Mouse (Mus musculus) hematopoietic stem cell, adult 5-6 weeks (primary cell): ENCODE results near the gene Adgrv1. TPM values are rescaled to one million over a fixed set of nuclear protein-coding genes. Genes with fewer than 3 reads are reported as not detected.
"Not testable (repeated sequence)": the region's sequence is repeated elsewhere in the genome, so short reads cannot be mapped to it uniquely, and the experiment has no call there.

ENCODE experiments used
- ATAC-seq, 2 experiments: fragments of 125-278 bp in 1 of 2; replicated peaks in 1 of 2; 2 replicates each; pipeline ENCODE4 v1.8.0; 2016 to 2017; ENCODE audit warnings: inconsistent platforms in 2 of 2, mild to moderate bottlenecking in 2 of 2, moderate number of reproducible peaks in 2 of 2, low read depth in 1 of 2, moderate TSS enrichment in 1 of 2; ENCODE audit not compliant: low FRiP score in 2 of 2, poor library complexity in 2 of 2, severe bottlenecking in 2 of 2, insufficient read depth in 1 of 2, low TSS enrichment in 1 of 2
- total RNA-seq: library from RNA; stranded (forward); fragments of 172-1452, 232-1000 nt; gene quantifications from 2 replicates; pipeline ENCODE4 v1.2.3, GENCODE M21; 2017

Adgrv1 gene
- not detected in 2 replicates for total RNA-seq

DNA sequence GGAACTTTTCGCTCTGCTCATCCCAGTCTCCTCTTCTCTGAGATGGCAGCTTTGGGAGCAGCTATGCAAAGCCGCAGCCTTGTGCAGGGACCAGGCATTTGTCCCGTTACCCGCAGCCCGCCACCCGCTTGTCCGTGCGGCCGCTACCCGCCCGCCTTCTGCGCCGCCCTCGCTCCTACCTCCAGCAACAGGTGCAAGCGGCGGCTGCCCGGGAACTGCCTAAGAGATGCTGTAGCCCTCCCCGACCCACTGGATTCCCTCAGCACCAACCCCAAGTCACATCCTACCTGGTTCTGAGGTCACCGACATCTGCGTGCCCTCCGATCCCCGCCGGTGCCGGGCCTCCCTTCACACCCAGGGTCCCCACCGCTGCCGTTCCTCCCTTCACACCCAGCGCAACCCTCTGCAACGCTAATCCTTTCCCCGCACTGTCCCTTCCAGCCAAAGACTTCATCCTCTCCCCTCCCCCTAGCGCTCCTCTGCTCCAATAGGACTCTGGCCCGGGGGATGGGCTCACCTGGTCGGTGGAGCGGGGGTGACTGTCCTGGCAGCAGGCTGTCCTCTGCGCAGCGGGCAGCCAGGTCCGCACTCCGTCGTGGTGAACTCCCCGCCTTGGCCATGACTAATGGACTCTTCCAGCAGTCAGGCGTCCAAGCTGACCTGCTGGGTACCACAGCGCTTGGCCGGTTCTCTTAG, at the start of gene Adgrv1:
Gene Adgrv1 (minus strand): TSS at position 435 of the 696 bp plus-strand sequence.
- ATAC-seq, result peak; percentile 49 to 54

DNA sequence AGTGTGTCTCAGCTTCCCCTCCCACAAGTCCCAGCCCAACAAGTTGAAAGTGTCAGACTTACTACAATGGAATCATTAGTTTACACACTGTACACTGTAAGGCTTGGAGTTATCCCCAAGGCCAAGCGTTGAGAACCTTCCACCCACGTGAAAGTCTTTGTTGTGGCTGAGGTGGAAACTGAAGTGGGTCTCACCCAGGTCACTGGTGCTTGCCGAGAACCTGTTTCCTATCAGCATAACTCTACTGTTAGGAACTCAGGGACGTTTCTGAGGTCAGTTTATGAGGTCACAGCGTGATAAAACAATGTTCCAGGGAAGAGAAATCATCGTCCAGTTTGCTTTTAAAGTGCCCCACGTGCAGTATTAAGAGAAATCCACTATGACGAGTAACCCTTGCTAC, 42.4 kb upstream of the Adgrv1 start:
- ATAC-seq, result no peak

DNA sequence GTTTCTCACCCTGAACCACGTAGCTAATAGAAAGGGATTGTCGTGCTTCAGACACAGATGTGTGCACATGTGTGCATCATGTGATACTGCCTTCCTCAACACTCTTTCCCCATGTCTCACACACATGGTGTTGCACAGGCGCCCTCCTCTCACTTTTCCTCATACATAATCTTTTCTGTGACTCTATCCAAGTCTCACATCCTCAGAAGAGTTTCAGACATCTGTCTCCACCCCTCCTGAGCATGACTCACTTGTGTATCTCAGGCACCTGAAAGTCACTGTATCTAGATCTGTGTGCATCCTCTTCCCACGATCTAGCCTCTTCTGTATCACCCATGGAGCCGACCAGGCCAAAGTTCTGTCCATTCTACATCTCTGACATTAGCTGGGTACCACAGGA, 34.8 kb upstream of the Adgrv1 start:
- ATAC-seq, result no peak

DNA sequence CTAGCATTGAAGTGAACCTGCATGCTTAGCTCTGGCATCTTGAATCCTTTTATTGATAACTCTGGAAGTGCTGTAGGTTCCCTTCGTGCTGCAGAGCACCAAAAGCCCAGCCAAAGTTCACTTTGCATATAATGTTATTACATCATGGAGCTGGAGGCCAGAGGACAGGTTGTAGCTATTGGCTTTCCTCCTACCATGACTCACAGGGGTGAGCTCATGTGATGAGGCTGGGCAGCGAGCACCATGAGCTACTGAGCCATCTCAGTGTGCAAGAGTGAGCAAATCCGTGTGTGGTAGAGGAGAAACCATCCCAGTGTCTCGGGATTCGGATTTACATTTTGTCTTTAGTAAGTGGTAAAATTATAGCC, 31.4 kb upstream of the Adgrv1 start:
- no peak for ATAC-seq

DNA sequence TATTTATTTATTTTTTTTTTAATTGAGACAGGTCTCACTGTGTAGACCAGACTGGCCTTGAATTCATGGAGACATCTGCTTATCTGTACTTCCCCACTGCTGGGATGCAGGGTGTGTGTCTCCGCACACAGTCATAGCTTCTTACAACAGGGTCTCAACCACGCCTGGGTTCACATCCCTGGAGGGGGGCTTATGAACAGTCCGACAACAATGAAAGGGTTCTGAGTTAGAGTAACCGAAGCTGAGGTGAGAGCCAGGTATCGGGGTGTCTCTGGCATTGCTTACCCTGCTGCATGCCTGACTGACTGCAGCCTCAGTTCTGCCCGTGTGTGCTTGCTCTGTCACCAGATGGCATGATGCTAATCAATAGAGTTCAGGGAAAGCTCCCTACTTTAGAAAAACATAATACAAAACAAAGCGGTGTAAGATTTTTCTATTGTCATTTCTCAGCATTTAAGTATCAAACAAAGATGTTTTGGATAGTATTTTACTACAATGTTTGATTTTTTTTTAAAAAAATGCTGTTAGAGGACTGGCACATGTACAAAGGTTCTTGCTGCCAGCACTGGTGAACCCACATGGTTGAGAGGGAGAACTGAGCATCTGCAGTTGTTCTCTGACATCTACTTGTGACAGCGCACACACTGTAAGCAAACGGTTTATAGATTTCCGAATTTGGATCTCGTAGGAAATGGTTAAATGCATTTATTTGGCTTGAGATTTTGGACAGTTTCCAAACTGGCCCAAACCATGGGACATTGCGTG, 30.8 kb upstream of the Adgrv1 start:
- ATAC-seq, result no peak

DNA sequence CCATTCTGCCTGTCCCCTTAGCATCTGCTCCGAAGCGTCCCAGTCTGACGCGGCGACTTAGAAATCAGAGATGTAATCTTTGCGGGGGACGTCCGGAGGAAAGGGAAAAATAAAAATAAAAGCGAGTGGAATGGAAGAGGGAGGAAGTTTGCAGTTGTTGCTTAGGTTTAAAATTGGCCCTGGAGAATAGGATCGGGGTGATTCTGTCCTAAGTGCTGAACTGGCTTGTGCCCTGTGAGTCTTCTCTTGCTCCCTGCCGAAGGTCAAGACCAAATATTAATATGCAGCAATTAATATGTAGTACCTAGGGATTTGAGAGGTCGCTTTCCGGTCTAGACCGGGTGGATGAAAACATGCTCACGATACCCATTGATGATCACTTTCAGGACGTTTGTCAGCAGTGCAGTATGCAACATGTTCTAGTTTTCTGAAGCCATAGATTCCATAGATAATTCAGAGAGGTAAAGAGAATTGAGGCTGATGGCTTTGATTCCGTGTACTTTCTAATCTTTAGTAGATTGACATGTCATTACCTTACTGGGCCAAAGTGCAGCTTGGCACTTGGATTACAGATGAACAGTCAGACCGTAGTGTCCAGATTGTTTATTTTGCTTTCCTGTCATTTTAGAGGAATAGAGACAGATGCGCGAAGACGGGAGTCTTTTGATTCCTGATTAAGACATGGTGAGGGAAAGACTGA, 25.2 kb upstream of the Adgrv1 start:
- peak; percentile 1 to 10; a peak in 3 of 4 replicates for ATAC-seq

DNA sequence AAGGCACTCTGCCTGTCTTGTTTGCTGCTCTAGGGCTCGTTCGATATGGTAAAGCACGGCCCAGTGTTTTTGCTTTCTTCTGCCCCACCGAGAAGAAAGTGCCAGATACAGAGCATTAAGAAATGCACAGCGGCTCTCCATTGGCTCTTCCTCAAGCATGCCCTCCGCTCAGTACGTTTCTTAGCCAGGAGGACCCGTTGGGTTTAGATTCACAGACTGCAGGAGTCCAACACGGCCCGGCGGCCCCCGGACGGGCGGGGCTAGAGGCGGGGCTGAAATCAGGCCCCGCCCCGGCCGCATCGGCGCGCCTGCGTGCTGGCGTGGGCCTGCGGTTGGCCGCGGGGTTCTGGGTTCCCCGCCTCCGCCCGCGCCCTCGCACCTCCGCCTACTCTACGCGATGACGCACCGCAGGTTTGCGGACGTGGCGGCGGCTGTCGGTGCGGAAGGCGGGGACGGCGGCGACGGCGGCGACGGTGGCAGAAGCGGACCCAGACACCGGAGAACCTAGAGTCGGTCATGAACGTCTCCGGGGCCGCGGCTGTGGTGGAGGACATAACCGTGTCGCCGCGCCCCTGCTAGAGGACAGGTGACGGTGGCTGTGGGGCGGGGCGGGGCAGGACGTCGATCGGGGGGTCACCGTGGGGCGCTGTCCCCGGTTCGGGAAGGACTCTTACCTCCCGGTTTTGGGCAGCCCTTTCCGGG, 24.5 kb upstream of the Adgrv1 start, which contains the start of gene Lysmd3:
Gene Lysmd3 (plus strand): TSS at position 313 of the 702 bp plus-strand sequence.
- peak; percentile 84 to 92 for ATAC-seq

DNA sequence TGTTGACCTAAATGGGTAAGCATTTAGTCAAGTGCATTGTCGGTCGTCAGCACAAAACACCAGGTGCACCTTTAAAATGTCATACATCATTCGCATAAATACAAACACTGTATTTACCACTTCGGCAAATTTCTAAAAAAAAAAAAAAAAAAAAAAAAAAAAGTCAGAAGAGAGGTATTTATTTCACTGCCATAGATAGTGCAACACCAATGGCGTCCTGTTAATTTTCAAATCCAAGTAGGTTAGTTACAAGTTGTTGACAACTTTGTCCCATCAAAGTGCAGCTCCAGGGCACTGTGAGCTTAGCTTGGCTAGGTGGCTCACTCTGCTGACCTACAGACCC, 24.0 kb upstream of the Adgrv1 start:
- no peak for ATAC-seq

DNA sequence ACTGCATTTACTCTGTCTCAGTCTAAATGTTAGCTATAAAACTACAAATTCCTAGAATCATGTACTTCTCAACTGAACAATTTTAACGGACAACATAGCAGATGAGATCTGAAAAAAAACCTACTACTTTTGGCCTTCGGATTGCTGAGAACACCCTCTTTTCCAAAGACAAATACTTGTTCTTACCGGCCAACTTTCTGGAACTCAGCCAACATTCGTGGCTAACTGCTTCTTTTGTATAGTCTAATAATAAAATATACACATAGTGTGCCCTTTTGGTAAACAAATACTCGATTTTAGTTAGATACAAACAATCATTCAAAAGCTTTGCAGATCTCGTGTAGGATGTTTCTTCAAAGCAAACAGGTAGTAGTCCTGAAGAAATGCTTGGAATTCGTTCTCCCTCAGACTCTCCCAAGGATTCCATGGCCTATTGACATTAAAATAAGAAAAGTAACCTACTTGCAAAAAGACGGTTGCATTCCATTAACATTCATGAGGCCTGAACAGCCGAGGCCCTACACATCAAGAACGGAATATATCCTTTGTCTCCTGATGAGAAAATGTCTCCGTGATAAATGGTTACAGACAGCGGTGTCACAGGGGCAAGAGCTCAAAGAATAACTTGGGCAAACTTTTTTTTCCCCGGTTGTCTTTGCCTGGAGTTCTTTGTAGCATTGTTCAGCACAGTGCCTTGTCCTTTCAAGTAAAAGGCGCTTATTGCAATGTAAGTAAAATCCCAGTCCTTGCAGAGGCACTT, 23.3 kb upstream of the Adgrv1 start:
- no peak for ATAC-seq

DNA sequence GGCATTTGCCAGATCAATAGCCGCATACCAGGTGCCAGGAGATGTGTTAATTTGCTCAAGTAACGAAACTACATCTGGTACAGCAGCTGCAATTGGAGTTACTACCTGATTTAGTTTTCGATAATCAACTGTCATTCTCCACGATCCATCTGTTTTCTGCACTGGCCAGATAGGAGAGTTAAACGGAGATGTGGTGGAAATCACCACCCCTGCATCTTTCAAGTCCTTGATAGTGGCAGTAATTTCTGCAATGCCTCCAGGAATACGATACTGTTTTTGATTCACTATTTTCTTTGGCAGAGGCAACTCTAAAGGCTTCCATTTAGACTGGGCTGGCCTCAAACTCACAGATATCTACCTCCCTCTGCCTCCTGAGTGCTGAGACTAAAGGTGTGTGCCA, 17.4 kb upstream of the Adgrv1 start:
- ATAC-seq, result not testable (repeated sequence)

DNA sequence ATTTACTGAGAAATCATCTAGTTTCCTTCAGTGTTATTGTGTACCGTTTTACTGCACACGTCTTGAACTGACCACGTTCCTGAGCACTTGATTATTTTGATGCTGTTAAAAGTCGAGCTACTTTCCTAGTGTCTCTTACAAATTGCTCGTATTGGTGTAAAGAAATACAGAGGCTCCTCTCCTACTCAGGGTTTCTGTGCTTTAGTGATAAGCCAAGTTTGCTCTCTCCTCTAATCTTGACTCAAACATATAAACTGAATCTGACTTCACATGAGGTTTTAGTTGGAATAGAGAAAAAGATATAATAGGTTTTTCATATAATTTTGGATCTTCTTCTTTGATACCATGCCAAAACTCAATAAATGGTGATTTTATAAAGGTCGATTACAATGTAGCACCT, 13.4 kb upstream of the Adgrv1 start:
- no peak for ATAC-seq

DNA sequence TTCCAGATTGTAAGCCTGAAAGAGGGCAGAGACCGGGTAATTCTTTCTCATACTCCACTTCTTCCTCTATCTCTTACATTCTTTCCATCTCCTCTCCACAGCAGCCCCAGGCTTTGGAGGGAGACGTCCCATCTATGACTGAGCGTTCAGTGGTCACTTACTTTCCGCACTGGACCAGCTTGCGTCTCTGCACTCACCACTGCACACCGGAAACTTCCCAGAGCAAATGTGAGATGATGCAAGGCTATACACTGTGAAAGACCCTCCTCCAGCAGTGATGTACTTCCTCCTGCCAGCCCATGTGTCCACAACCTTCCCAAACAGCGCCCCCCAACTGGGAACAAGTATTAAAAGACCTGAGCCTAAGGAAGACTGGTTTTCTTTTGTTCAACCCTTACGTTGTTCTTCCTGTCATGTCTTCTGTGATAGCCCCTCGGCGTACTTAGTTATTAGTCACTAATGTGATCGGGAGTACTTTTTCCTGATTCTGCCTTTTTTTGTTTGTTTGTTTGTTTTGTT, 11.2 kb upstream of the Adgrv1 start:
- ATAC-seq, result no peak

DNA sequence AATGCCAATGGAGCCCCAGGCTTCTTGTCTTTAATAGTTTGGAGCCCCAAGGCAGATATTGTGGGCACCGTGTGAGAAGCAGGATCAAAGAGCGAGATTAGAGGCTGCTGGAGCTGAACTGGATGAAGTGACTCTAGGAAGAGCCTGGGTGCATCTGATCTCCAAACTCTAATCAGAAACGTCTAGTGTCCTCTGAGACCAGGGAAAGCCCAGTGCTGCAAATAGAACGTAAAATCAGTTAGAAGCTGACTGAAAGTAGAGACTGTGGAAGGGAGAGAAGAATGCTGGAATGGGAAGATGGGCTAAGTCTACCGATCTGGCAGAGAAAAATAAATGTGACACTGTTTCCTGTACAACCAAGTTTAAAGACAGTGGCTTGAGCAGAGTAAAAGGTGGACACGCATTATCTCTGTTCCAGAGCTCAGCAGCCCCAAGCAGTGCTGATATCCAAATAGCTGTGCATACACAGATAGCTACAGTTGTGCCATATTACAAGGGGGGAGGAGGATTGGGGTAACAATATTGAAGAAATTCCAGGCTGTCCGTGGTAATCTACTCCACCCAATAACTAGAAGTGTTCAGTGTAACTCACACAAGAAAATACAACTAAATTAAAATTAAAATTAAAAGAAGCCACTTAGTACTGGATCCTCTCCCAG, 9.7 kb upstream of the Adgrv1 start:
- ATAC-seq, result peak in 1 of 2 experiments; percentile 34; a peak in 1 of 4 replicates

DNA sequence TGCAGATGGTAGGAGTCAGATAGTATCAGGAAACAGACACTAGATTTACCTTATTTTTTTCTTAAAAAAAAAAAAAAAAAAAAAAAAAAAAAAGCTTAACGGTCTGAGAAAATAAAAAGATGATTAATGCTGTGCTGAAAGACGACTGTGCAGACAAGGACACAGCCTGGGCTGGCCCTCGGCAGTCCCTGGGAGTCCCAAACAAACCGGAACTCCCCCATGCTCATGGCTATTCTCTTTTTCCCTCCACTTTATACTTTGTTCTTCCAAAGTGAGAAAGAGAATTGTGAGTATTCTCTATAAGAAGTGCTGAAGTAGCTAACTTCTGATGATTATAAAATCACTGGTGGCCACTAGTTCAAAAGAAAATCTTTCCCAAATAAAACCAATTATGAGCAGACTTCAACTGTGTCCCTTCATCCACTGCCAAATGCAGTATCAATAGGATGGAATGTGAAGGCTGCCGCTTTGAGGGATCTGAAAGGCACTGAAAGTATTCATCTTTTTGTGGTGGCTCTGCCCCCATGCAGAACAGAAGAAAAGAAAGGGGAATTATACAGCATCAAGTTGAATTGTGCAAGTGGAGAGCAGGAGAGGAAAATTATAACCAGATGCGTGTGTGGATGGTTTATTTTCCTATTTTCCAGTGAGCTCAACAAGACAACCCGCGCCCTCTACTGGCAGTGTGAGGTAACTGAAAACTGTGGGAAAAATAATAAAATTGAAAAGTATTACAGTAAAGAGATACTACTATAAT, 8.5 kb upstream of the Adgrv1 start:
- ATAC-seq, result peak; percentile 43 to 70; a peak in 2 of 4 replicates

DNA sequence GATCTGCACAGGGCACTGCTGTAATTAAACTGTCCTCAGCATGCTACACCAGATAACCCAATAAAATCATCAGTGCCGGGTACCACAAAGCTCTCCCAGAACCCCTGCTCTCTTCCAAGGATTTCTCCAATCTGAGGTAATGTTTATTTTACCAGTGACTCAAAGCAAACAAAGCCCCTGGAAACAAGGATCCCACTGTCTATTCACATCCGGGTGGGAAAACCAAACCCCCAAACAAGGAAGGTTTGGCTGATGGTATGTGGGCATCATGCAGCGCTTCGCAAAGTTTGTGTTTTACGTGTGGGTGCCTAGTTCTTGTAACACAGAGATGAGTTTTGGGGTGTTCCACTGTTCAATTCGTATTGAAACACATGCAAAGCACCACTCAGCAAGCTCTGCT, 7.9 kb upstream of the Adgrv1 start:
- ATAC-seq, result no peak

DNA sequence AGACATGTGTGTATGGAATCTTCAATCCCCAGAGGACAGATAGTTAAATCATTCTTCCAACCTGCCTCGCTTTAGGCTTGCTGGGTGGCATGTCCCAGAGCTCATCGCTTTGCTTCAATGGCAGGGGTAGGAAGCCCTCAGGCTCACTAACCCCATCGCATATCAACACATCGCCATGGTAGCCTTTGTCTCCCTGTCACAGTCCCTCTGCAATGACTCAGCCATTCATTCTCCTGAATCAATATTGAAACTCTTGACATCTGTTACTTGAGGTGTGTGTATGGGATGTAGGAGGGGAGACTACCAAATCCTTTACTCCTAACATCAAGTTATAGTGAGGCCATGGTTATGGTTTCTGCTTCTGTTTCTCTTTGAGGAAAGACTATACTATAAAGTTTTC, 6.7 kb upstream of the Adgrv1 start:
- no peak for ATAC-seq
